Mouse (Mus musculus): Measurements from ENCODE around the gene Brcc3. TPM values are rescaled to one million over a fixed set of nuclear protein-coding genes. Genes with fewer than 3 reads are reported as not detected.
A peak's percentile ranks its signal among the peaks of the same experiment; 100 is the strongest.
"Not testable (repeated sequence)": the region's sequence is repeated elsewhere in the genome, so short reads cannot be mapped to it uniquely, and the experiment has no call there.

Brcc3 gene
- 10 to 100 TPM; 18.3 to 22.9 TPM for total RNA-seq (2021)
- long read RNA-seq, experiment 1, partial matches to known transcripts, result 1 of 1 reads
- long read RNA-seq, experiment 1, other reads (novel, unspliced or antisense), result 0 of 1 reads
- long read RNA-seq, experiment 2, partial matches to known transcripts, result 0 of 1 reads
- long read RNA-seq, experiment 2, other reads (novel, unspliced or antisense), result 1 of 1 reads

DNA sequence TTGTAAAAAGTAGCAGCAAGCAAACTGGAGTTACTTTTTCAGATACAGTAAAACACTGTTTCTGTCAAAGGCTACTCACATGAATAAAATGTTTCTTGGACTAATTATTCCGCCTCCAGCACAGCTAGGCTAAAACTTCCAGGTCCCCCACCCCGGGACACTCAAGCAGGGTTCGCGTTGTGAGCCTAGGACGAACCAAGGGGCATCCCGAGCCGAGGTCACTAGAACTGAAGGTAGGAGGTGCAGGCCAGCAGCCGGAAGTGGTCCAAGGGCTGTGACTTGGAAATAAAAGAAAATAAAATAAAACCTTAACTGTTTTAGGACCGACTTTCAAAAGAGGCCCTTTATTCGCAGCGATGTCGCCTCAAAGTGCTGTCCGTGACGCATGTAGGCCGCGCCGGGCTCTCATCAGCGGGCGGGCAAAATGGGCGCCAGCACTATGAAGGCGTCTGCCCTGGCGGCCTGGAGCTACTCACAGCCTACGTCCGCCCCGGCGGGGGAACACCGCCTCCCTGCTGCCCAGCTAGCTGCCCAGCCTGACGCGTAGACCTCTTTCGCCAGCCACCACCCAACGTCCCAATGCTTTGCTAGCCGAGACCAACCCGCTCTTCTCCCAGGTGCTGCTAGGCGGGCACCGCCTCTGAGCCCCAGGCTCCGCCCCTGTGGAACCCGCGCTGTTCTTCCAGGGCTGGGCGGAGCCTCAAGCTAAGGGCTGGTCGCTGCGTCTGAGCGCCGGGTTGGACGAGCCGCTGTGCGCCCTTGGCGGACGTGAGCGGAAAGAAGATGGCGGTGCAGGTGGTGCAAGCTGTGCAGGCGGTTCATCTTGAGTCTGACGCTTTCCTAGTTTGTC lies at the start of gene Brcc3, which contains the start of the genes Cmc4 and Mtcp1:
Gene Brcc3, plus strand, starts transcription at position 693 of the 850 bp plus-strand sequence.
Gene Cmc4, minus strand, starts transcription at position 649 of the 850 bp plus-strand sequence.
Gene Mtcp1, minus strand, starts transcription at position 653 of the 850 bp plus-strand sequence.
- peak; percentile 85 to 87 for DNase-seq
- intact Hi-C loops (cut with DNase I), result no loop called here

DNA sequence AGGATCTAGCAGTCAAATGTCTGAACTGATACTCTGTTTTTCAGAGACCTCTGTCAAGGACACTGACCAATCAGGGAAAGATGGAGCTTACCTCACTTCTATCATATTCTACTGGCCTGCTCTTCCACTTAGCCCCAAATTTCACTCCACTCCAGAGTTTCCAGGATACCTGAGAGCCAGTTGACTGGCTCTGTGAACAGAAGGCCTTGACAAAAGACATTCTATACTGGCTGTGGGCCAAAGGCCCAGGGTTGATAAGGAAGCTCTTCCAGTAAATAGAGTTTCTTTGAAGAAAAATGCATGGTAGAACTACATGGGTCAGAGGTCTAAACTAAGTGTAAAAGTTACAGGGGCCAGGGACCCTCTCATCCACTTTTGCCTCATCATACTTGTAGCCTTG lies 46.2 kb upstream of the Brcc3 start:
- intact Hi-C loops (cut with DNase I), result no loop called here
- peak in 1 of 2 experiments; percentile 5 for DNase-seq

DNA sequence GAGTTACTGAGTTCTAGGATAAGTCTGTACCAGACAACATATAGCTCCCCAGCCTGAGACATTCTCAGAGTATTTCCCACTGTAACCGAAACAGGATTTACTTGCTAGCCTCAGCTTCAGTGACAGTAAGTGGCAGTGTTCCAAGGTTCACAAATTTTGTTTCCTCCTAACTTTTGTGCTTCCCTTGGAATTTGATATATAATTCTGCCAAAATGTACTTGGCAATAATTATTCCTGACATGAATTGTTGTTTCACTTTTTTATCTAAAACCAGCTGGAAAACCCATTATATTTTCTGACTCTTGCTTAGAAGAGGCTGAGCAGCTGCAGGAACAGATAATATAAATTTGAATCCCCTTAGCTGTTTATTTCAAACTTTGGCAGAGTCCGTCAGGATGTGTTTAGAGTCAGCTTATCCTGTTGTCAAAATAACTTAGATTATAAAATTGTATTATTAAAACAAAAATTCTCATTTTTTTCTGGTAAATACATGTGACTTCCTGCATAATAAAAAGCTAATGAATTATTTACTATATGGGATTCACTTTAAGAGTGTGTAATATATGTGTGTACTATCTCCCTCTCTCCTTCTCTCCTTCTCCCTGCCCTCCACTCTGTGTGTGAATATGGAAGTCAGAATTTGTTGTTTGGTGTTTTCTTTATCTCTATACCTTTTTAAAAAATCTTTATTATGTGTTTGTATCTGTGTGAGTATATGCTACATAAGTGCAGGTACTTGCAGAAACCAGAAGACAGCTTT lies 43.6 kb upstream of the Brcc3 start:
- DNase-seq, result peak in 1 of 2 experiments; percentile 32
- intact Hi-C loops (cut with DNase I), result no loop called here

DNA sequence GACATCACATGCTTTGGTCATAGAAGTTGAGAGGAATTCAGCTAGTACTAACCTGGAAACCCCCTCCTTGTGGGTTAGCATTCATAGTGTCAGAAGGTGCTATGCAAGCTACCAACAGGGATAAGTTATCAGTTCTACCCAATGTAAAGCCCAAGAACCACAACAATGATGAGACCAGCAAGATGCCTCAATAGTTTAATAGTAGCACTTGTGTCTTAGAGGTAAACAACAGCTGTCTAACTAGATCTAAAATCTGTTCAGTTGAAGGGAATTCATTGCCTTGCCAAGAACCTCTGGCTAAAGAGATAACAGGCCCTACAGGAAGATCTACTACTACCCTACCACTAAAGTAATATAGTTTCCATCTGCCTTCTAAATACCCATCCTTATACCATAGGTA lies 39.6 kb upstream of the Brcc3 start:
- intact Hi-C loops (cut with DNase I), result no loop called here
- no peak for DNase-seq

DNA sequence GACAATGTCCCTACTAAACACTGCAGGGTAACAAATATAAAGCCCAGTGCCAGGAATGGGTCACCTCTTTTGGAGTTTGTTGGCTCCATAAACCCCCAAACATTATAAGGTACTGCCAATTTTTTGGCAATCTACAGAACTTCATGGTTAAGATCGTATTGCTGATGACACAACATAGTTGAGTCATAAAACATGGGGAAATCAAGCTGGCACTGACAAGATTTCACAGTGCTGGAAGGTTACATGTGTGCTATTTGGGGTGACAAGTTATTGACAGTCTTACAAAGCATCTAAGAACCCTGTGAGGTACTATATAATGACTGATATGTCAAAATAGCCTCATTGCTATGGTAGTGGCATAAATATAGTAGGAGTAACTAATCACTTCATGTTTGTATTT lies 35.3 kb upstream of the Brcc3 start:
- DNase-seq, result no peak
- intact Hi-C loops (cut with DNase I), result no loop called here

DNA sequence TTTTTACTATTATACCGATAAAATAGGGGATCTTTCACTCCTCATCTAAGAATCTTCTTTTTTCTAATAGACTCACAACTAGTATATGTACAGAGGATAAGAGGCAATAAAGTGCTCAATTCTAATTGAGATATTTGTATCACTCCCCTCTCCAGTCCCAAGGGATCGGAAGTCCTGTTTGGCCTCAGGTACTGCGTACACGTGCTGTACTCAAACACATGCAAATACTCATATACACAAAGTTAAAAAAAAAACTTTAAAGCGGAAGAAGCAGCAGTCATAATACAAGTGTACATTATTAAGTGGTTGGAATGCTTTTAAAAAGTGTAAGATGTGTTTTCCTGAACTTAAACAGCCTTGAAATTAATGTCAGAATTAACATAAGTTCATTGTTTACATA lies 34.7 kb upstream of the Brcc3 start:
- DNase-seq, result no peak
- intact Hi-C loops (cut with DNase I), result no loop called here

DNA sequence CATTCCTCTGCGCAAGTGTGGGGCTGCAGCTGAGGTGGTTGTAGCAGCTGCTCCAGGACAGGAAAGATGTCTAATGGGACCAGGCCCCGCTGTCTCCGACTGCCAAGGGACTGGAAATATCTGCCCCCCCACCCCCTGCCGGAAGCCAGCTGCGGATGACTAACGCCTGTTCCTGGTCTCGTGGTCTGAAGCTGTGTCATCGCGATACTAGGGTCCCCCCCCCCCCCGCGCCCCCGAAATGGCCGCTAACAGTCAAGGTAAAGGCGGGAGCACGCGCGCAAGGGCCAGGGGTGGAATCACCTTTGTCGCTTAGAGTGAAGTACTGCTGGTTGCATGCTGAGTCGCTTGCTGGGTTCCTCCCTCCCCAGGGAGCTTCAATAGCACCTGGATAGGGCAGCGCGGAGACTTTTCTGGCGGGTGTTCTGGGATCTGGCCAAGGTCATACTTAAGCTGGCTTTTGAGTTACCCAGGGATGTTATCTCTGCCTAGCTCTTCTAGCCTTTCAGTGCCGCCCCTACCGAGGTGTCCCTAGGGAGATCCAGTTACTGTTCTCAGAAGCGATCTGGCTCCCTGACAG lies 34.1 kb upstream of the Brcc3 start, which contains the start of the genes Fundc2 and F8:
Gene Fundc2, plus strand, starts transcription at position 205 of the 577 bp plus-strand sequence.
Gene F8, minus strand, starts transcription at position 421 of the 577 bp plus-strand sequence.
- intact Hi-C loops (cut with DNase I), result no loop called here

DNA sequence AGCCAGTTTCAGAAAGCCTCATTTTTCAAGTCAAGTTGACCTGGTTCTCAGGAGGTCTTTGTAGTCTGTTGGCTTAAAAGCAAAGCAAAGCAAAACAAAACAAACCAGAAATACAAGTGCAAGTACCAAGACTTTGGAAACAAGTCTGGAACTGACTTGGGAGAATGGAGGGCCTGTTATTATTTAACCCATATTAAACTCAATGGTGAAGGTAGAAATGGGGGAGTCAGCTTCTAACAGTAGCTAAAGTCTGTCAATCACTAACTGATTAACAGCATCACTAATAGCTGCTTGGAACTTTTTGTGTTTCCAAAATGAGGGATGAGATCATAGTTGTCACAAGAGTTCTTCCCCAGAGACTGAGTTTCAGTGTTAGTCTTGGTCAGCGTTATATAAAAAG lies 17.0 kb upstream of the Brcc3 start:
- intact Hi-C loops (cut with DNase I), result loop anchor here (10.0 kb wide), 1 partner anchor 115 kb away; the partner anchor contains the start of gene Vbp1
- DNase-seq, result no peak

More for the DNA sequence above, 34.1 kb upstream of the Brcc3 start, which contains the start of the genes Fundc2 and F8:
- DNase-seq, result peak; percentile 59 to 74

DNA sequence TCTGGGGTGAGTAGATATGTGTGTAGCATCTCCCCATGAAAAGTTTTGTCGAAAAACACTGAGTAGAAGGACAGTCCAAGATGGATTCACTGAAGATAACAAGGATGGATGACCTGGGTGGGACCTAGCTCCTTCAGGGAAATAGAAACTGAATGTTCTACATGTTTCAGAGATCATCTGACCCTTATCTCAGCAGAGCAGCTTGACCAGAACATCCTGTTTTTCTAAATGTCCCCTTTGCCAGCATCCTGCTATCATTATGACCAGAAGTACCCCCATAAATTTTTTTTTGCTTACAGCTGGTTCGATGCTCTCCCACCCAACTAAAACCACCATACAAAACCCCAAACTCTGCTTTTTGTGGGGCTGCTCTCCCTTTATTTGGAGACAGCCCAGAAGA lies 13.8 kb upstream of the Brcc3 start:
- no peak for DNase-seq
- intact Hi-C loops (cut with DNase I), result no loop called here

DNA sequence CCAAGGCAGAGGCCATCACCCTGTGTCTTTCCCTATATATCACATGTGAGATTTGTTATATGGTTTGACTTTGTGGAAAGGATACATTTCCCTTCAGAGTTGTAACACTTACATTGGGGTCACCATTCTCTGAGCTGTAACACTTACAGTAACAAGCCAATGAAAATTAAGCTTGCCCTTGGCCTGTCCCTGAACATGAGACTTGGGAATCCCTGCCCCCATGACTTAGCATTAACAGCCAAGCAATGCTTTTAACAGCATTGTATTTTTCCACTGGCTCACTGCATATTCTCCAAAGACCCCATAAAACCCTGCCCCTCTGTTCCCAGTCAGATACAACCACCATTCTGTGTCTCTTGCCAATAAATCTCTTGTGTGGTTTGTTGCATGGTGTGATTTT lies 13.1 kb upstream of the Brcc3 start:
- intact Hi-C loops (cut with DNase I), result no loop called here
- no peak for DNase-seq

DNA sequence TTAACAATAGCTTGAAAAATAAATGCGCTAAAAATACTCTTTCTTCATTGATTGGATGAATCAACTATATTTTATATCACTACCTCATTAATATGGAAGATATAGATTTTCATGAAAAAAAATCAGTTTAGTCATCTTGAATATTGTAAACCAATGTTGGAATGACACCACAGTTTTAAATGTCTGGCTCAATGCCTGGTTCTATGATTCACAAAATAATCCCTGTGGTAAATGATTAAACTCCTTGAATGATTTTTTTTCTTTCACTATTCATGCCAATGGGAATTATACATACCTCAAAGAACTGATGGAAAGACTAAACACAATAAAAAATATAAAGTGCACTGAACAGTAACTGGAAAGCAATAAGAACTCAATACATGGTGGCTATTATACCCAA lies 6.7 kb upstream of the Brcc3 start:
- intact Hi-C loops (cut with DNase I), result no loop called here
- DNase-seq, result no peak

DNA sequence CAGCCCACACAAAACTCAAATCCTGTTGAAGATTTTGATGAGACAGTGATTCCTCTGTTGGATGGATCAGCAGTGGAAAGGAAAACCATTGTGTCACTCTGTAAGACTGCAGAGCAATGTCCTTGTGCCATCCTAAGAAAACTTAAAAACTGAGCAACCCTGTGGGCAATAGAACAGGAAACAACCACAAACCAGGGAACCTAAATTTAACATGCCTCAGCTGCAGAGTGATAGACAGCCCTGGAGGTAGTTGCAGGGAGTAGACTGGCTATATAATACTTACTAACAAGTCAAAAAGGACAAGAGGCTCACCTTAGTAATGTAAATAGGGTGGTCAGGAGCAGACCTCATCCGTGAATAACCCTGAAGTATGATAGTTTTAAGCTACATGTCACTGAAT lies 38.2 kb downstream of the Brcc3 start:
- intact Hi-C loops (cut with DNase I), result no loop called here

DNA sequence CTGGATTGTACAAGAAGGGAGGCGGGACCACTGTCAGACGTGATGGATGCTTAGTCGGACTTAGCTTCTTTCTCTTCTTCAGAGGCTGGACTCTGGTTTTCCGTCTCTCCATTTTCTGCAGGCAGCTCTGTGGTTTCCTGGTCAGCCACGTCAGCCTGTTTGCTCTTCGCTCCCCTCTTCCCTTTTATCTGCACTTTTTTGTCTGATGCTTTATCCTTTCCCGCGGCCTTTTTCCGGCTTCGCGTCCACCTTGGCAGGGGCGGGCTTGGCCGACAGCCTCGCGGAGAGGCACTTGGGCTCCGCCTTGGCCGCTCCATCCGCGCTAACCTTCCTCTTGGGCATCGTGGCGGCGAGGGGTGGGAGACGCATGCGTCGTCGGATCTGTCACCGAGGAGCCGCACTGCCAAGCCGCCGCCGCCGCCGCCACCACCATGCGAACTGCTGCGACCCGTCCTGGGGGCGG lies 58.8 kb downstream of the Brcc3 start:
- intact Hi-C loops (cut with DNase I), result not testable (repeated sequence)

More for the DNA sequence above, 38.2 kb downstream of the Brcc3 start:
- DNase-seq, result no peak

DNA sequence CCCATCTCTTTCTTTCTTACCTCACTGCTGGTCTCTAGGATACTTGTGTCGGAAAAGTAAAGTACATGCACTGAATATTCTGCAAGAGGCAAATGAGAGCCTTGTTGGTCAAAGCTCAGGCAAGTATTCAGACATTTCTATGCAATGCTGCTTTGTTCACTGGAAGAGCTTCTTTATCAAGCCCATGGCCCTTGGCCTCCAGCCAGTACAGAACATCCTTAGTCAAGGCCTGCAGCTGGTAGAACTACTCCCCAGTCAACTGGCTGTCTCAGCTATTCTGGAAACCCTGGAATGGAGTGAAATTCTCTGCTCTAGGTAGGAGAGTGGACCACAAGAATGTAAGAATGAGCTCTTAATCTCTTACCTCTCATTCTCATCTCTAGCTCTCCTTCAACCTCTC lies 73.5 kb downstream of the Brcc3 start:
- no peak for DNase-seq

More for the DNA sequence above, 58.8 kb downstream of the Brcc3 start:
- peak; percentile 43 to 58 for DNase-seq

More for the DNA sequence above, 73.5 kb downstream of the Brcc3 start:
- intact Hi-C loops (cut with DNase I), result no loop called here

Other genes starting within 250 kb of the Brcc3 start
- gene Fundc2, start 34.2 kb upstream of the Brcc3 start, total RNA-seq (2021), result 100 to 1,000 TPM; 118 to 146 TPM
- 1 to 10 TPM; 1.8 TPM for gene F8, start 34.0 kb upstream of the Brcc3 start, total RNA-seq (2021)
- gene Cmc4, start within 50 bp of the Brcc3 start, total RNA-seq (2021), result 10 to 100 TPM; 11.6 to 12.1 TPM
- gene Mtcp1, start within 50 bp of the Brcc3 start, total RNA-seq (2021), result 1 to 10 TPM; 5.3 TPM
- gene Vbp1, start 97.7 kb downstream of the Brcc3 start, total RNA-seq (2021), result 10 to 100 TPM; 45.3 to 45.7 TPM
- gene Rab39b, start 161.6 kb downstream of the Brcc3 start, total RNA-seq (2021), result under 1 TPM in 1 of 2 experiments, not detected in 1; 0.07 TPM

Measured in heart, postnatal 14 days (tissue).